Mouse (Mus musculus) frontal cortex, postnatal 10 days (tissue): ENCODE measurements at regions not wholly inside any gene's neighbourhood (a gene's known extent, or its start where the extent isn't known, plus 50 kb on each side); places are given as distances from the start of the nearest gene placed in this dataset.

Source experiments
- DNase-seq, 2 experiments: peaks; one replicate each; pipeline ENCODE4 v3.0.0; 2022; ENCODE audit warnings: low spot score in 2 of 2, mixed read lengths in 1 of 2

DNA sequence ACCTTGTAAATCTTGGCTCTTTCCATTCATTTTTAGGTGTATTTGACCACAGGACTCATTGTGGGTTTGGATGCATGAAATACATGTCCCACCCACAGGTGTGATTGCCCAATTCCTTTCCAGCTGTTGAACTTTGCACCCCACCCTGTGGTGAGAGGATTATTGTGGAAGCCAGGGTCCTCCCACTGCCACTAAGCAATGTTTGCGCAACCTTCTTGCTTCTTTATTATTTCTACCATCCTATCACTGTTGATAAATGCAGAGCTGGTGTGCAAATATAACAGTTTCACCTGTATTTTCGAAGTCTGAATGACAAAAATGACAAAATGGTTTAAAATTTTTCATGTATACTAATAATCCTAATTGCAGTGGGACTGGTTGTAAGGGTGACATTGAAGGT is 315.9 kb upstream of the Vwc2 start:
- no peak for DNase-seq

- DNase-seq, result no peak
Observed at GRCm38 (mm10) chr11:10840191-10840590, 273.8 kb upstream of the Vwc2 start.

DNA sequence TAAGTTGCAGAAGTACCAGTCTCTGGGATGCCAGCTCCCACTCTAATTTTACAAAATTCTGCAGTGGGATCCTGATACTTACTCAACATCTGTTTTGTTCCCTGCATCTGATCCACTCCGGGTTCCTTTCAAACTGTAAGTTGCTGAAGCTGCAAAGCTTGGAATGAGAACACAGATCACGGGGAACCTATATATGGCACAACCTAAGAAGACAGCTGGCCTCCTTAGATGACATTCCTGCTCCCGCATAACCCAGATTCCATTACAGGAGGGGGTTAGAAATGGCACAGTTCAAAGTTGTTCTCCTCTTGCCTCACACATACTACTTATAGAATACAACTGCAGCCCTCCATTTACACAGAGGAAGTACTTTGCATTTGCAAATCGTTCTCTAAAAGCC is 272.9 kb upstream of the Vwc2 start:
- DNase-seq, result peak; percentile 6 to 7

DNA sequence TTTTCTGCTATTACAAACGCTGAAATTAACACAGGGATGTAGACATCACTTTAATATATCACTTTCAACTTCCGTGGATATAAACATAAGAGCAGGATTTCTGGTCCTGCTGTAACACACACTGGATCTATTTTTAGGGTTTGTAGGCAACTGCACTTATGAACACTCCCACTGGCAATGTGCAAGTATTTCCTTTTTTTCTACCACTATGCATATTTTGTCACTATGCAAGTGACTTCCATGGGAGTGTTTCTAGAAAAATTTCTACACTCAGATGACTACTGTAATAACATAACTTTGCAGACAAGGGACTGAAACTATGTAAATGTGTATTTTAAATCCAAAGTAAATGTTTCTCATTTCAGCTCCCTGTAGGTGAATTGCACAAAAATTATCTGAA is 241.8 kb upstream of the Vwc2 start:
- no peak for DNase-seq

GRCm38 (mm10) chr11:10893302-10893701 is 220.7 kb upstream of the Vwc2 start:
- DNase-seq, result no peak

- no peak for DNase-seq
Observed at GRCm38 (mm10) chr11:10923998-10924397, 190.0 kb upstream of the Vwc2 start.

GRCm38 (mm10) chr11:10952914-10953313 is 161.1 kb upstream of the Vwc2 start:
- DNase-seq, result no peak
